Mouse (Mus musculus) lung, postnatal 0 days (tissue): ENCODE results near the gene Armc8. TPM values are rescaled to one million over a fixed set of nuclear protein-coding genes. Genes with fewer than 3 reads are reported as not detected.

Experiments used
- ATAC-seq: fragments of 200-750 bp; cut with Nextera tagmentation; 2 replicates; pipeline ENCODE4 v1.8.0; 2017; ENCODE audit warnings: moderate library complexity
- DNase-seq: peaks from one replicate; pipeline ENCODE4 v3.0.0-alpha.2; 2016; ENCODE audit warnings: low spot score
- H3K27ac ChIP-seq: fragments of 300-500 bp; sonication (generic); 2 replicates; pipeline ENCODE4 v1.5.1; 2014; ENCODE audit warnings: antibody characterized with exemption, mild to moderate bottlenecking, low read length, mixed read lengths
- H3K27me3 ChIP-seq: fragments of 300-500 bp; sonication (generic); replicated peaks from 2 replicates; pipeline ENCODE4 v1.6.1; 2014; ENCODE audit warnings: low read length, mixed read lengths; ENCODE audit not compliant: insufficient read depth
- H3K36me3 ChIP-seq: fragments of 300-500 bp; sonication (generic); 2 replicates; pipeline ENCODE4 v1.6.1; 2014; ENCODE audit warnings: low read length, mixed read lengths; ENCODE audit not compliant: insufficient read depth
- H3K4me1 ChIP-seq: fragments of 300-500 bp; sonication (generic); 2 replicates; pipeline ENCODE4 v1.6.1; 2014; ENCODE audit warnings: antibody characterized with exemption, low read depth, low read length, mixed read lengths; ENCODE audit not compliant: insufficient read depth
- H3K4me2 ChIP-seq: fragments of 300-500 bp; sonication (generic); replicated peaks from 2 replicates; pipeline ENCODE4 v1.6.1; 2014; ENCODE audit warnings: low read depth, mild to moderate bottlenecking, low read length, moderate library complexity, mixed read lengths
- H3K4me3 ChIP-seq: fragments of 300-500 bp; sonication (generic); 2 replicates; pipeline ENCODE4 v1.5.1; 2014; ENCODE audit warnings: low read depth, low read length
- H3K9ac ChIP-seq: fragments of 300-500 bp; sonication (generic); replicated peaks from 2 replicates; pipeline ENCODE4 v1.6.1; 2014; ENCODE audit warnings: low read depth, mild to moderate bottlenecking
- H3K9me3 ChIP-seq: fragments of 300-500 bp; sonication (generic); 2 replicates; pipeline ENCODE4 v1.6.1; 2016; ENCODE audit warnings: low read length, mixed read lengths
- CTCF ChIP-seq: IDR thresholded peaks from 2 replicates; pipeline ENCODE4 v1.5.1; 2016; ENCODE audit warnings: antibody characterized with exemption, mild to moderate bottlenecking
- EP300 ChIP-seq: IDR thresholded peaks from 2 replicates; pipeline ENCODE4 v1.6.1; 2016; ENCODE audit warnings: antibody characterized with exemption, mild to moderate bottlenecking, control low read depth
- WGBS: fragments of 180-500 bp; shearing (Covaris S2); extraction: QIAGEN DNeasy Blood & Tissue Kit; methylation state at CpG from one replicate; pipeline ENCODE4 v1.1.7; 2014; 5-methylcytosine and 5-hydroxymethylcytosine counted together
- polyA plus RNA-seq: library from polyadenylated mRNA; unstranded; fragments of >200 nt; fragmentation: Nextera tagmentation; extraction: Ambion mirVana; gene quantifications from 2 replicates; pipeline ENCODE4 v1.2.1, GENCODE M21; 2015

Gene Armc8
- polyA plus RNA-seq, 1 experiment from 2014 or later: 13.7 TPM

GRCm38 (mm10) chr9:99431963-99432362, 136.7 kb downstream of the Armc8 start:
- Histone ChIP-seq H3K36me3 (no peaks in the 10 kb centered on the region), H3K4me3 (no peak overlapping the region), H3K4me1 (peaks cover 4% of the 10 kb centered on the region; the same call in 1 of the 2 replicates), H3K9ac (no peak overlapping the region), H3K9me3 (no peaks in the 10 kb centered on the region), H3K27me3 (no peaks in the 10 kb centered on the region), H3K27ac (no peak overlapping the region), H3K4me2 (no peak overlapping the region)
- DNase-seq (no peak), ATAC-seq (no peak)
- TF ChIP-seq EP300: no peak
- TF ChIP-seq CTCF: no peak
- 84% methylated on average over 6 of the region's 6 CpGs for WGBS

- WGBS: 86% methylated on average over 8 of the region's 8 CpGs
- Histone ChIP-seq H3K4me3 (no peak overlapping the region), H3K36me3 (no peaks in the 10 kb centered on the region), H3K9ac (no peak overlapping the region), H3K27me3 (no peaks in the 10 kb centered on the region), H3K4me2 (no peak overlapping the region), H3K9me3 (no peaks in the 10 kb centered on the region), H3K27ac (no peak overlapping the region), H3K4me1 (peaks cover 4% of the 10 kb centered on the region; the same call in 1 of the 2 replicates)
- ATAC-seq (no peak), DNase-seq (no peak)
- no peak for TF ChIP-seq EP300
- TF ChIP-seq CTCF: no peak
These were observed 137.4 kb downstream of the Armc8 start for GRCm38 (mm10) chr9:99431346-99431745.

GRCm38 (mm10) chr9:99430806-99431205, 137.9 kb downstream of the Armc8 start:
- WGBS: 73% methylated on average over 6 of the region's 6 CpGs
- TF ChIP-seq CTCF (no peak), EP300 (no peak)
- Histone ChIP-seq H3K4me2 (no peak overlapping the region), H3K4me3 (no peak overlapping the region), H3K27ac (no peak overlapping the region), H3K9ac (no peak overlapping the region), H3K36me3 (no peaks in the 10 kb centered on the region), H3K27me3 (no peaks in the 10 kb centered on the region), H3K4me1 (peaks cover 4% of the 10 kb centered on the region; the same call in 1 of the 2 replicates), H3K9me3 (no peaks in the 10 kb centered on the region)
- DNase-seq: no peak
- ATAC-seq: no peak

- ATAC-seq (no peak), DNase-seq (no peak)
- 81% methylated on average over 3 of the region's 3 CpGs for WGBS
- TF ChIP-seq CTCF (no peak), EP300 (no peak)
- Histone ChIP-seq H3K36me3 (no peaks in the 10 kb centered on the region), H3K4me3 (no peak overlapping the region), H3K4me2 (no peak overlapping the region), H3K27ac (no peak overlapping the region), H3K9me3 (no peaks in the 10 kb centered on the region), H3K9ac (no peak overlapping the region), H3K27me3 (no peaks in the 10 kb centered on the region), H3K4me1 (no peaks in the 10 kb centered on the region; the same call in 1 of the 2 replicates)
These were observed 138.9 kb downstream of the Armc8 start for GRCm38 (mm10) chr9:99429845-99430244.

GRCm38 (mm10) chr9:99428601-99429331, 139.9 kb downstream of the Armc8 start:
- TF ChIP-seq EP300 (no peak), CTCF (no peak)
- Histone ChIP-seq H3K4me2 (no peak overlapping the region), H3K36me3 (no peaks in the 10 kb centered on the region), H3K4me1 (no peaks in the 10 kb centered on the region), H3K9ac (no peak overlapping the region), H3K9me3 (no peaks in the 10 kb centered on the region), H3K27ac (no peak overlapping the region), H3K4me3 (no peak overlapping the region), H3K27me3 (no peaks in the 10 kb centered on the region)
- DNase-seq (no peak), ATAC-seq (no peak)
- 65% methylated on average over 11 of the region's 11 CpGs for WGBS

Other genes with a start within 250 kb of the Armc8 start
- gene Esyt3, start 210.3 kb downstream of the Armc8 start, polyA plus RNA-seq: 1.3 and 1.5 TPM in 2 replicates
- 13.9 and 22.4 TPM in 2 replicates for gene Mras, start 131.5 kb downstream of the Armc8 start, polyA plus RNA-seq
- 17.1 and 19.2 TPM in 2 replicates for gene Nme9, start 117.4 kb downstream of the Armc8 start, polyA plus RNA-seq
- 14.1 and 15.8 TPM in 2 replicates for gene Dbr1, start 6.9 kb upstream of the Armc8 start, polyA plus RNA-seq
- gene A4gnt, start 43.6 kb upstream of the Armc8 start, polyA plus RNA-seq: not detected in 2 replicates
- 15.4 and 17.1 TPM in 2 replicates for gene Dzip1l, start 60.6 kb upstream of the Armc8 start, polyA plus RNA-seq
- gene Cldn18, start 148.4 kb upstream of the Armc8 start, polyA plus RNA-seq: 963 and 1,066 TPM in 2 replicates